Mouse (Mus musculus) small intestine, adult 2 months (tissue): ENCODE data around the gene Hoxa1.

Experiments used
- CTCF ChIP-seq: fragments of 200-500 bp; IDR thresholded peaks from 2 replicates; pipeline ENCODE4 v1.5.1; 2012; ENCODE audit warnings: low read depth, mild to moderate bottlenecking, control low read depth, inconsistent platforms, low read length, moderate library complexity, mixed read lengths; ENCODE audit not compliant: insufficient replicate concordance, insufficient read length; ENCODE audit errors: extremely low read depth
- POLR2A ChIP-seq: fragments of 200-500 bp; IDR thresholded peaks from 2 replicates; pipeline ENCODE4 v1.6.1; 2012; ENCODE audit warnings: low read depth, mild to moderate bottlenecking, control low read depth, inconsistent platforms, low read length, moderate library complexity

DNA sequence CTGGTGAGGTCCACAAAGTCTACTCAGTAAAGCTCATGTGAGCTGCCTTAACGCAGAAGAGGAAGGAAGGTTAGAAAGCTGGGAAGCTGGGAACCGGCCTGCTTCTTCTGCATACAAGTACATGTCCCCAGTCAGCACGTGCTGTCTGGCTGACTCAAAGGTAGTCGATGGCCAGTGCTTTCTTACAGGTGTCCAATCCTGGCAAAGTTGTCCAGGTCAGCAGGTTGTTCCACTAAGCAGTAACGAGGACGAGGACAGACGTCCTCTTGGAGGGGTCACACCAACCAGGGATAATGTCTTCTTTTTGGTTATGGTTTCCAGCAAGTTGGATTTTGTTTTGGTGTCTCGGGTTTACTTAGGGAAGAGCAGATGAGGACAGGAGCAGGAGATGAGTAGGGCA, 31.8 kb upstream of the Hoxa1 start:
- TF ChIP-seq CTCF, result no peak
- TF ChIP-seq POLR2A, result no peak
